Mouse (Mus musculus) heart, postnatal 25 days (tissue): ENCODE results near the gene Nutm1. TPM values are rescaled to one million over a fixed set of nuclear protein-coding genes. Genes with fewer than 3 reads are reported as not detected.

Source experiments
- DNase-seq: peaks from one replicate; pipeline ENCODE4 v3.0.0; 2022; ENCODE audit warnings: low spot score
- intact Hi-C: fragments of 180-260 bp; cut with DNase I; formaldehyde crosslinking; loops from one replicate; pipeline ENCODE4 v1.15.1; 2025
- total RNA-seq, 2 experiments: library from RNA; stranded (reverse); gene quantifications; 2 replicates each; pipeline ENCODE4 v1.2.3; 2021

Gene Nutm1
- total RNA-seq, 2 experiments from 2014 or later, result not detected

DNA sequence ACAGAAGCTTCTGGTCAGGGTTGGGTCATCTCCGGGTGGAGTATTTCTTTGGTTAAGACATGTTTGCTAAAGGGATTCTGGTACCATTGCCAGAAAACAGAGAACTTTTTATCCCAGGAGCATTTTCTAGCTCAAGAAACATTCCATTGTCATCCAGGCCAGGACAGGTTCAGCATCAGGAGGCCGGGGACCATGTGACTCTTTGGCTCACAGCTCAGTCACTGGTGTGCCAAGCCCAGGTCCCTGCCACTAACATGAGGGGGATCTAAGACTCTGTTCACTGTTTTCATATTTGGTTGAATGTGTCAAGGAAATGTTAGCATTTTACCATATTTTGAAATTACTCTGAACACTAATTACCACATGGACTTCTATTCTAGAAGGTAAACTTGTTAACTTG, 48.4 kb downstream of the Nutm1 start:
- intact Hi-C loops, result no loop called here
- no peak for DNase-seq

DNA sequence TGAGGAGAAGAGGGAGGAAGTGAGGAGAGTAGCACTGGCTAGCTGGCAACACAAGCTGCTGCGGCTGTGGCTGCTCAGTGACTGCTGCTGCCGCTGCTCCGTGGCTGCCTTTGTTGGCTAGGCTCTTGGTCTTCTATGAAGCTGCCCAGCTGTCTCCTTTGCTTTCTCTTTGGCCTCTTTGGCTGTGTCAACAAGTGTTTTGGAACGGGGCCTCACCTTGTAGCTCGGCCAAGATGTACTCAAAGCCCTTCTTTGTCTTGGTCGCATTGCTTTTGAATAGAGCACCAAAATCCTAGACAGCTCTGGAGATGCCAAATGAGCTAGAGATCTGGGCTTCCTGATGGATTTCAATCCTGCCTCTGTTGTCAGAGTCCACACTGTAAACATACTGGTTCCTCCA, 48.9 kb downstream of the Nutm1 start:
- intact Hi-C loops, result no loop called here
- peak; percentile 64 for DNase-seq

DNA sequence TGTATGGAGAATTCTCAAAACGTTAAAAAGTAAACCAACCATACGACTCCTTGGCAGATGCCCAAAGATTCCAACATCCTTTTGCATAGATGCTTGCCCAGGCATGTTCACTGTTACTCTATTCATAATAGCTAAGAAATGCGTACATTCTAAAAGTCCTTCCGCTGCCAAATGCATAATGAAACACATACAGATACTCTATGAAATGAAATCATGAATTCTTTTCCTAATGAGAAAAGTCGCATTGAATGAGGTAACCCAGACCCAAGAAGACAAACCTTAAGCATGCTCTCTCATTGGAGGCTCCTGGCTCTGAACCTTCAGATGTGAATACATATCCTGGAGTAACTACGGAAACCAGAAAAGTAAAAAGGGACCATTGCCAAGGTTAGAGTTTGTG, 56.0 kb downstream of the Nutm1 start:
- intact Hi-C loops, result no loop called here

More for the DNA sequence above, 56.0 kb downstream of the Nutm1 start:
- no peak for DNase-seq

Other genes starting within 250 kb of the Nutm1 start
- gene Olfr1310, start 246.6 kb downstream of the Nutm1 start, total RNA-seq, result not detected
- not detected for gene Olfr1311, start 234.9 kb downstream of the Nutm1 start, total RNA-seq
- gene Olfr1312, start 209.1 kb downstream of the Nutm1 start, total RNA-seq, result not detected
- not detected for gene Olfr1313, start 181.4 kb downstream of the Nutm1 start, total RNA-seq
- gene Olfr1314, start 162.5 kb downstream of the Nutm1 start, total RNA-seq, result not detected
- gene Olfr1315-ps1, start 143.9 kb downstream of the Nutm1 start, total RNA-seq, result not detected
- not detected for gene Olfr1316, start 124.3 kb downstream of the Nutm1 start, total RNA-seq
- gene Olfr1317, start 119.0 kb downstream of the Nutm1 start, total RNA-seq, result not detected
- not detected for gene Olfr1318, start 105.1 kb downstream of the Nutm1 start, total RNA-seq
- gene Lpcat4, start 19.8 kb downstream of the Nutm1 start, total RNA-seq, result 1 to 10 TPM; 2.6 to 3.3 TPM
- gene Nop10, start 2.6 kb upstream of the Nutm1 start, total RNA-seq, result 10 to 100 TPM; 62.2 to 64.3 TPM
- gene Slc12a6, start 6.5 kb upstream of the Nutm1 start, total RNA-seq, result 10 to 100 TPM; 34.9 to 37.3 TPM
- gene Gm21985, start 7.0 kb upstream of the Nutm1 start, total RNA-seq, result under 1 TPM; 0.55 to 0.59 TPM
- gene Emc4, start 108.7 kb upstream of the Nutm1 start, total RNA-seq, result 10 to 100 TPM; 60.5 to 61.0 TPM
- gene Katnbl1, start 119.9 kb upstream of the Nutm1 start, total RNA-seq, result 1 to 10 TPM; 4.6 to 4.7 TPM
- 10 to 100 TPM; 15.3 to 15.8 TPM for gene Emc7, start 195.7 kb upstream of the Nutm1 start, total RNA-seq
- not detected for gene Chrm5, start 221.5 kb upstream of the Nutm1 start, total RNA-seq
- gene Aven, start 233.7 kb upstream of the Nutm1 start, total RNA-seq, result 10 to 100 TPM; 16.3 to 18.3 TPM